Mouse (Mus musculus): ENCODE data around the gene Scpep1.
"Not testable (repeated sequence)": the region's sequence is repeated elsewhere in the genome, so short reads cannot be mapped to it uniquely, and the experiment has no call there.

Scpep1 gene

GRCm38 (mm10) chr11:88955217-88955969 lies at the start of gene Scpep1:
Gene Scpep1, minus strand, starts transcription at chr11:88955465.
- peak; percentile 96 for DNase-seq (ENCODE audit: low spot score)

GRCm38 (mm10) chr11:89003726-89004125 lies 48.5 kb upstream of the Scpep1 start:
- DNase-seq (ENCODE audit: low spot score), result no peak

GRCm38 (mm10) chr11:89003078-89003477 lies 47.8 kb upstream of the Scpep1 start:
- peak; percentile 16 for DNase-seq (ENCODE audit: low spot score)

- peak; percentile 31 for DNase-seq (ENCODE audit: low spot score)
Measured at GRCm38 (mm10) chr11:89002621-89003020, 47.4 kb upstream of the Scpep1 start.

- peak; percentile 44 for DNase-seq (ENCODE audit: low spot score)
Measured at GRCm38 (mm10) chr11:89002068-89002467, 46.8 kb upstream of the Scpep1 start.

GRCm38 (mm10) chr11:89001569-89001968 lies 46.3 kb upstream of the Scpep1 start:
- DNase-seq (ENCODE audit: low spot score), result no peak

- DNase-seq (ENCODE audit: low spot score), result peak; percentile 58
Measured at GRCm38 (mm10) chr11:89000527-89000819, 45.2 kb upstream of the Scpep1 start.

- peak; percentile 40 for DNase-seq (ENCODE audit: low spot score)
Measured at GRCm38 (mm10) chr11:88999723-89000526, 44.7 kb upstream of the Scpep1 start.

GRCm38 (mm10) chr11:88998974-88999722 lies 43.9 kb upstream of the Scpep1 start, which contains the start of gene Trim25:
Gene Trim25, plus strand, starts transcription at chr11:88999376.
- DNase-seq (ENCODE audit: low spot score), result peak; percentile 94

GRCm38 (mm10) chr11:88998406-88998805 lies 43.1 kb upstream of the Scpep1 start:
- no peak for DNase-seq (ENCODE audit: low spot score)

GRCm38 (mm10) chr11:88997343-88997742 lies 42.1 kb upstream of the Scpep1 start:
- not testable (repeated sequence) for DNase-seq (ENCODE audit: low spot score)

- DNase-seq (ENCODE audit: low spot score), result peak; percentile 75
Measured at GRCm38 (mm10) chr11:88996427-88996826, 41.2 kb upstream of the Scpep1 start.

GRCm38 (mm10) chr11:88995616-88996015 lies 40.4 kb upstream of the Scpep1 start:
- no peak for DNase-seq (ENCODE audit: low spot score)

GRCm38 (mm10) chr11:88994492-88994891 lies 39.2 kb upstream of the Scpep1 start:
- no peak for DNase-seq (ENCODE audit: low spot score)

- peak; percentile 43 for DNase-seq (ENCODE audit: low spot score)
Measured at GRCm38 (mm10) chr11:88993625-88994024, 38.4 kb upstream of the Scpep1 start.

GRCm38 (mm10) chr11:88993186-88993585 lies 37.9 kb upstream of the Scpep1 start:
- DNase-seq (ENCODE audit: low spot score), result no peak

- peak; percentile 57 for DNase-seq (ENCODE audit: low spot score)
Measured at GRCm38 (mm10) chr11:88989530-88989929, 34.3 kb upstream of the Scpep1 start.

- peak; percentile 61 for DNase-seq (ENCODE audit: low spot score)
Measured at GRCm38 (mm10) chr11:88988956-88989355, 33.7 kb upstream of the Scpep1 start.

- no peak for DNase-seq (ENCODE audit: low spot score)
Measured at GRCm38 (mm10) chr11:88986616-88987015, 31.4 kb upstream of the Scpep1 start.

GRCm38 (mm10) chr11:88981337-88981736 lies 26.1 kb upstream of the Scpep1 start:
- DNase-seq (ENCODE audit: low spot score), result no peak

- DNase-seq (ENCODE audit: low spot score), result no peak
Measured at GRCm38 (mm10) chr11:88977188-88977587, 21.9 kb upstream of the Scpep1 start.

GRCm38 (mm10) chr11:88976320-88976719 lies 21.1 kb upstream of the Scpep1 start:
- DNase-seq (ENCODE audit: low spot score), result no peak

Measured in adipocyte (in vitro differentiated cells).